Mouse (Mus musculus) hematopoietic stem cell, adult 5-6 weeks (primary cell): ENCODE data around the gene Pirt. TPM values are rescaled to one million over a fixed set of nuclear protein-coding genes. Genes with fewer than 3 reads are reported as not detected.

Source experiments
- ATAC-seq, 2 experiments: fragments of 125-278 bp in 1 of 2; replicated peaks in 1 of 2; 2 replicates each; pipeline ENCODE4 v1.8.0; 2016 to 2017; ENCODE audit warnings: inconsistent platforms in 2 of 2, mild to moderate bottlenecking in 2 of 2, moderate number of reproducible peaks in 2 of 2, low read depth in 1 of 2, moderate TSS enrichment in 1 of 2; ENCODE audit not compliant: low FRiP score in 2 of 2, poor library complexity in 2 of 2, severe bottlenecking in 2 of 2, insufficient read depth in 1 of 2, low TSS enrichment in 1 of 2
- total RNA-seq: library from RNA; stranded (forward); fragments of 172-1452, 232-1000 nt; gene quantifications from 2 replicates; pipeline ENCODE4 v1.2.3, GENCODE M21; 2017

Pirt gene
- total RNA-seq, 1 experiment from 2014 or later, result not detected

- ATAC-seq, result no peak
Observed at GRCm38 (mm10) chr11:66934428-66935173, 22.8 kb downstream of the Pirt start.

GRCm38 (mm10) chr11:66942011-66942410, 30.2 kb downstream of the Pirt start:
- no peak for ATAC-seq

GRCm38 (mm10) chr11:66945224-66945767, 33.5 kb downstream of the Pirt start:
- no peak for ATAC-seq

- no peak for ATAC-seq
Observed at GRCm38 (mm10) chr11:66946521-66946920, 34.7 kb downstream of the Pirt start.

GRCm38 (mm10) chr11:66946922-66947321, 35.1 kb downstream of the Pirt start:
- ATAC-seq, result no peak

- ATAC-seq, result no peak
Observed at GRCm38 (mm10) chr11:66956303-66956702, 44.5 kb downstream of the Pirt start, which contains the start of gene Tmem238l. Tmem238l (plus strand) TSS chr11:66956638.

GRCm38 (mm10) chr11:66960797-66961196, 49.0 kb downstream of the Pirt start:
- ATAC-seq, result no peak

- no peak for ATAC-seq
Observed at GRCm38 (mm10) chr11:66961447-66962176, 49.8 kb downstream of the Pirt start.

GRCm38 (mm10) chr11:66963462-66963861, 51.7 kb downstream of the Pirt start:
- no peak for ATAC-seq

- ATAC-seq, result no peak
Observed at GRCm38 (mm10) chr11:66966500-66967116, 54.8 kb downstream of the Pirt start.

- ATAC-seq, result no peak
Observed at GRCm38 (mm10) chr11:66968575-66968974, 56.8 kb downstream of the Pirt start.

- ATAC-seq, result no peak
Observed at GRCm38 (mm10) chr11:66973507-66973906, 61.7 kb downstream of the Pirt start.

GRCm38 (mm10) chr11:66975606-66976330, 64.0 kb downstream of the Pirt start:
- no peak for ATAC-seq

Other genes with a start within 250 kb of the Pirt start
- not detected in 2 replicates for gene Tmem238l, start 44.7 kb downstream of the Pirt start, total RNA-seq
- gene Tmem220, start 113.2 kb downstream of the Pirt start, total RNA-seq, result 2.0 and 5.8 TPM in 2 replicates
- 11.7 and 13.2 TPM in 2 replicates for gene Adprm, start 140.6 kb downstream of the Pirt start, total RNA-seq
- 25.6 and 29.5 TPM in 2 replicates for gene Sco1, start 140.7 kb downstream of the Pirt start, total RNA-seq
- gene Myh3, start 166.3 kb downstream of the Pirt start, total RNA-seq, result not detected in 2 replicates